ENCODE assay signal across 9 mouse cellular contexts in the genomic region with DNA sequence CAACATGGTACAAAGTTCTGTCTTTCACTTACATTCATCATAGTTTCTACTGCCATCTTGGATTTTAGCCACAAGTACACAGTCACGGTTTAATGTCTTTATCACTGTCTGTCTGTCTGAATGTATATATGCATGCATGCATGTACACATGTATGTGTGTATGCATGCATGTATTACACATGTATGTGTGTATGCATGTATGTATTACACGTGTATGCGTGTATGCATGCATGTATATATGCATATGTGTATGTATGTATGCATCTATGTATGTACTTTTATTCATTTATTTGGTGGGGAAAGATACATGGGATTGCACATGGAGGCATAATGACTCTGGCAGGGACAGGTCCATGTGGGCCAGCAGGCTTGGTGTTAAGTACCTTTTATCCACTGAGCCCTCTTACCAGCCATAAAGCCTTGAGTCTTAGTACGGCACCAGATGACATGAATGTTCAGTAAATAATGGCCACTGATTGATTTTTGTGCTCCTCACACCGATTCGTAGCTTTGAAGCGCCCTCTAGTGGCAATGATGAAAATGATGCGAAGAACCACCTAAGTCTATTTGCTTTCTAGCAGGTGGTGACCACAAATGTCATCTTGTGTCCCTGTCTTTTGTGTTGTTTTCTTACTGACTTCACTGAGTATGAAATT. TPM values are rescaled to one million over a fixed set of nuclear protein-coding genes. Genes with fewer than 3 reads are reported as not detected.
DNase-seq lines count a peak whose midpoint lies in the region; ATAC-seq and TF ChIP-seq lines count a peak whose summit lies in the region.
"Had no signal": no experiment of that assay in that cellular context is flagged by ENCODE, and none has a peak within 500 bp of the region (broad histone marks: within the 10 kb centered on the region; RNA-seq: fewer than 3 reads in every experiment).

No protein-coding gene starts in this region.

- intact Hi-C loops in gastrocnemius, adult 2 months (cut with DNase I): loop anchor here (1.0 kb wide), 2 partner anchors 158 to 183 kb away; no protein-coding TSS in a partner anchor
- intact Hi-C loops in left cerebral cortex, postnatal 4 days (cut with DNase I): loop anchor here (1.0 kb wide), 1 partner anchor 183 kb away; no protein-coding TSS in a partner anchor

- H3K4me1 ChIP-seq in intestine, postnatal 0 days (replicated peaks; ENCODE audit: control insufficient read depth, insufficient read depth, low read length): 0 out of 2 replicates have a peak, but pooled peaks cover 4% of the 10 kb centered on the region
- peaks cover 5% of the 10 kb centered on the region; the same call in 1 of the 2 replicates for H3K4me1 ChIP-seq in midbrain, embryonic 16.5 days (ENCODE audit: control insufficient read depth, insufficient read depth, low read length)
- H3K4me1 ChIP-seq in stomach, embryonic 14.5 days (ENCODE audit: control insufficient read depth, insufficient read depth, low read length): peaks cover 6% of the 10 kb centered on the region; the same call in 1 of the 2 replicates

- peak; percentile 54 for ATAC-seq in intestine, postnatal 0 days
- peak; percentile 60 for ATAC-seq in midbrain, embryonic 16.5 days
- peak; percentile 42; the same call in 1 of the 2 replicates for ATAC-seq in stomach, embryonic 14.5 days (ENCODE audit: insufficient number of reproducible peaks, insufficient read depth, low FRiP score, low read depth)

- no peaks in the 10 kb centered on the region for H3K9me3 ChIP-seq in intestine, postnatal 0 days (ENCODE audit: control insufficient read depth)
- no peaks in the 10 kb centered on the region for H3K9me3 ChIP-seq in midbrain, embryonic 16.5 days (replicated peaks; ENCODE audit: control insufficient read depth, low read length, poor library complexity, severe bottlenecking)
- H3K9me3 ChIP-seq in stomach, embryonic 14.5 days (ENCODE audit: control insufficient read depth, low read depth, low read length): no peaks in the 10 kb centered on the region

- no peak overlapping the region for H3K4me3 ChIP-seq in gastrocnemius, adult 2 months
- H3K4me3 ChIP-seq in intestine, postnatal 0 days (ENCODE audit: low read depth, low read length): no peak overlapping the region
- no peak overlapping the region for H3K4me3 ChIP-seq in midbrain, embryonic 16.5 days (ENCODE audit: low read depth, low read length)
- no peak overlapping the region for H3K4me3 ChIP-seq in stomach, embryonic 14.5 days (ENCODE audit: low read depth, low read length)
- H3K4me3 ChIP-seq: erythroblast, embryonic 14.5 days had no signal

- no peaks in the 10 kb centered on the region for H3K27me3 ChIP-seq in intestine, postnatal 0 days (replicated peaks; ENCODE audit: control insufficient read depth, insufficient read depth, low read length)
- H3K27me3 ChIP-seq in midbrain, embryonic 16.5 days (ENCODE audit: control insufficient read depth, insufficient read depth, low read depth, low read length): no peaks in the 10 kb centered on the region
- H3K27me3 ChIP-seq in stomach, embryonic 14.5 days (ENCODE audit: control insufficient read depth, insufficient read depth, low read length): no peaks in the 10 kb centered on the region

- no peak overlapping the region for H3K27ac ChIP-seq in gastrocnemius, adult 2 months
- H3K27ac ChIP-seq in intestine, postnatal 0 days (ENCODE audit: low read depth, low read length): no peak overlapping the region
- H3K27ac ChIP-seq in midbrain, embryonic 16.5 days (ENCODE audit: low read length): no peak overlapping the region
- H3K27ac ChIP-seq in stomach, embryonic 14.5 days (ENCODE audit: low read length): no peak overlapping the region

- H3K36me3 ChIP-seq in intestine, postnatal 0 days (ENCODE audit: control insufficient read depth, insufficient read depth): no peaks in the 10 kb centered on the region
- no peaks in the 10 kb centered on the region for H3K36me3 ChIP-seq in midbrain, embryonic 16.5 days (ENCODE audit: control insufficient read depth, insufficient read depth, low read length)
- no peaks in the 10 kb centered on the region for H3K36me3 ChIP-seq in stomach, embryonic 14.5 days (ENCODE audit: control insufficient read depth, insufficient read depth, low read length)

- peak; percentile 91 for TF ChIP-seq CTCF in gastrocnemius, adult 2 months (IDR thresholded peaks at IDR 0.05)
- TF ChIP-seq CTCF in intestine, postnatal 0 days (IDR thresholded peaks at IDR 0.05; ENCODE audit: low read depth): peak; percentile 95

- H3K4me2 ChIP-seq in intestine, postnatal 0 days (replicated peaks; ENCODE audit: low read depth): no peak overlapping the region
- peak overlapping the region; percentile 39; the same call in 1 of the 2 replicates for H3K4me2 ChIP-seq in midbrain, embryonic 16.5 days (ENCODE audit: low read length)
- H3K4me2 ChIP-seq in stomach, embryonic 14.5 days (replicated peaks; ENCODE audit: low read depth, low read length): no peak overlapping the region

- 11% methylated on average over 8 of the region's 8 CpGs for WGBS in intestine, postnatal 0 days
- 16% methylated on average over 8 of the region's 8 CpGs for WGBS in midbrain, embryonic 16.5 days
- WGBS in stomach, embryonic 14.5 days: 10% methylated on average over 8 of the region's 8 CpGs

- DNase-seq in 3T3-L1 (ENCODE audit: low read depth, low spot score): peak; percentile 91
- DNase-seq in NIH3T3 (ENCODE audit: low read depth): peak; percentile 91
- peak; percentile 81 for DNase-seq in cerebellum, adult 9-11 months
- DNase-seq in gastrocnemius, adult 2 months: peak; percentile 54
- peak; percentile 58 for DNase-seq in left cerebral cortex, postnatal 4 days

- no peak overlapping the region for H3K9ac ChIP-seq in intestine, postnatal 0 days (ENCODE audit: low read depth, low read length)
- no peak overlapping the region for H3K9ac ChIP-seq in midbrain, embryonic 16.5 days (ENCODE audit: low read depth, low read length)
- H3K9ac ChIP-seq in stomach, embryonic 14.5 days (replicated peaks; ENCODE audit: low read depth, low read length): no peak overlapping the region

RNA-seq across cellular contexts. Expression of a gene that starts 10.1 kb away (rescaled TPM):
- 10 to 100 TPM; 67.8 to 83.3 TPM for total RNA-seq in gastrocnemius, adult 2 months (2021)
- 105 and 125 TPM in 2 replicates for polyA plus RNA-seq in intestine, postnatal 0 days (2015; fragmentation: Nextera tagmentation; extraction: Ambion mirVana)
- total RNA-seq in left cerebral cortex, postnatal 4 days (2021): 10 to 100 TPM; 67.0 to 78.7 TPM
- polyA plus RNA-seq in midbrain, embryonic 16.5 days (2015; fragmentation: Nextera tagmentation; extraction: Ambion mirVana): 212 and 234 TPM in 2 replicates
- 335 and 346 TPM in 2 replicates for polyA plus RNA-seq in stomach, embryonic 14.5 days (2014; fragmentation: Nextera tagmentation; extraction: Ambion mirVana)

RNA-seq across cellular contexts. Expression of a gene that starts 21.5 kb away (rescaled TPM):
- total RNA-seq in gastrocnemius, adult 2 months (2021): 10 to 100 TPM; 15.6 to 20.0 TPM
- polyA plus RNA-seq in intestine, postnatal 0 days (2015; fragmentation: Nextera tagmentation; extraction: Ambion mirVana): 24.4 and 24.9 TPM in 2 replicates
- total RNA-seq in left cerebral cortex, postnatal 4 days (2021): 10 to 100 TPM; 52.0 to 56.2 TPM
- 55.9 and 66.5 TPM in 2 replicates for polyA plus RNA-seq in midbrain, embryonic 16.5 days (2015; fragmentation: Nextera tagmentation; extraction: Ambion mirVana)
- 78.8 and 78.9 TPM in 2 replicates for polyA plus RNA-seq in stomach, embryonic 14.5 days (2014; fragmentation: Nextera tagmentation; extraction: Ambion mirVana)

RNA-seq across cellular contexts. Expression of a gene that starts 49.8 kb away (rescaled TPM):
- 1 to 10 TPM in 1 of 2 experiments, under 1 TPM in 1; 0.86 to 1.2 TPM for total RNA-seq in gastrocnemius, adult 2 months (2021)
- polyA plus RNA-seq in intestine, postnatal 0 days (2015; fragmentation: Nextera tagmentation; extraction: Ambion mirVana): 12.4 and 14.6 TPM in 2 replicates
- 1 to 10 TPM; 2.7 to 4.3 TPM for total RNA-seq in left cerebral cortex, postnatal 4 days (2021)
- polyA plus RNA-seq in midbrain, embryonic 16.5 days (2015; fragmentation: Nextera tagmentation; extraction: Ambion mirVana): 2.2 and 3.0 TPM in 2 replicates
- 4.6 TPM in 2 replicates for polyA plus RNA-seq in stomach, embryonic 14.5 days (2014; fragmentation: Nextera tagmentation; extraction: Ambion mirVana)
